Mouse (Mus musculus): ENCODE results near the gene Itprip. TPM values are rescaled to one million over a fixed set of nuclear protein-coding genes. Genes with fewer than 3 reads are reported as not detected.
A peak's percentile ranks its signal among the peaks of the same experiment; 100 is the strongest.

Gene Itprip
- polyA plus RNA-seq, 1 experiment from 2014 or later: 20.5 TPM

GRCm38 (mm10) chr19:47890489-47891130 lies 28.5 kb downstream of the Itprip start:
- WGBS: 32% methylated on average over 10 of the region's 10 CpGs
- Histone ChIP-seq H3K4me1 (ENCODE audit: insufficient read depth, low read length) (peaks cover 47% of the 10 kb centered on the region), H3K9me3 (ENCODE audit: low read length) (no peaks in the 10 kb centered on the region), H3K27ac (ENCODE audit: low read length) (peak overlapping the region; percentile 93), H3K27me3 (ENCODE audit: insufficient read depth, low read length) (no peaks in the 10 kb centered on the region), H3K4me2 (replicated peaks; ENCODE audit: low read depth, low read length) (peak overlapping the region; percentile 38), H3K9ac (replicated peaks; ENCODE audit: low read length) (peak overlapping the region; percentile 37; the same call in 1 of the 2 replicates), H3K36me3 (ENCODE audit: insufficient read depth, low read length) (peaks cover 15% of the 10 kb centered on the region; the same call in 1 of the 2 replicates), H3K4me3 (ENCODE audit: low read length) (peak overlapping the region; percentile 8; the same call in 1 of the 2 replicates)
- peak; percentile 37; the same call in 1 of the 2 replicates for ATAC-seq (ENCODE audit: low FRiP score, low TSS enrichment)

- 93% methylated on average over 8 of the region's 8 CpGs for WGBS
- H3K4me1 ChIP-seq (ENCODE audit: insufficient read depth, low read length): peaks cover 54% of the 10 kb centered on the region
These were observed 31.1 kb downstream of the Itprip start for GRCm38 (mm10) chr19:47888037-47888436.

DNA sequence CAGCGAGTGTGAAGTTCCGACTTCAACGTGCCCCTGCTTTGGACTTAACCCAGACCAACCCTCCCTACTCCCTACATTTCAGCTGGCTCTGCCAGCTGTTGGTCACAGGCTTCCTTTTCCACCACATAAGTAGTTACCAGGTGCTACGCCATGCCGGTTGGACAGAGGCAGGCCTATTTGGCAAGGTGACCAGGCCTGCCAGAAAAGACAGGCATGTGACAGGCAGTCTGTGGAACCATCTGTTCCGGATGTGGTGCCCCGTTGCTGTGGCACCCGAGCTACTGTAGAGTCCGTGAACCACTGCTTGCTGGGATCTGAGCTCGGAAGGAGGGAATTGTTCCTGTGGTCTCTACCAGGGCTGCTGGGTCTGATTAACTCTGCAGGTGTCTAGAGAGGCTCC lies 31.7 kb downstream of the Itprip start:
- peak overlapping the region; percentile 63 for H3K27ac ChIP-seq (ENCODE audit: low read length)
- peaks cover 52% of the 10 kb centered on the region for H3K4me1 ChIP-seq (ENCODE audit: insufficient read depth, low read length)
- no peaks in the 10 kb centered on the region for H3K9me3 ChIP-seq (ENCODE audit: low read length)
- no peaks in the 10 kb centered on the region for H3K36me3 ChIP-seq (ENCODE audit: insufficient read depth, low read length)
- no peak overlapping the region for H3K4me3 ChIP-seq (ENCODE audit: low read length)
- H3K4me2 ChIP-seq (replicated peaks; ENCODE audit: low read depth, low read length): no peak overlapping the region
- ATAC-seq (ENCODE audit: low FRiP score, low TSS enrichment): no peak
- WGBS: 88% methylated on average over 10 of the region's 10 CpGs
- H3K27me3 ChIP-seq (ENCODE audit: insufficient read depth, low read length): no peaks in the 10 kb centered on the region
- H3K9ac ChIP-seq (replicated peaks; ENCODE audit: low read length): no peak overlapping the region

More at GRCm38 (mm10) chr19:47888037-47888436, 31.1 kb downstream of the Itprip start:
- H3K36me3 ChIP-seq (ENCODE audit: insufficient read depth, low read length): no peaks in the 10 kb centered on the region
- no peak overlapping the region for H3K4me2 ChIP-seq (replicated peaks; ENCODE audit: low read depth, low read length)
- no peak overlapping the region for H3K27ac ChIP-seq (ENCODE audit: low read length)
- H3K27me3 ChIP-seq (ENCODE audit: insufficient read depth, low read length): no peaks in the 10 kb centered on the region
- no peak for ATAC-seq (ENCODE audit: low FRiP score, low TSS enrichment)
- no peak overlapping the region for H3K9ac ChIP-seq (replicated peaks; ENCODE audit: low read length)
- H3K9me3 ChIP-seq (ENCODE audit: low read length): no peaks in the 10 kb centered on the region
- H3K4me3 ChIP-seq (ENCODE audit: low read length): no peak overlapping the region

- Histone ChIP-seq H3K36me3 (ENCODE audit: insufficient read depth, low read length) (no peaks in the 10 kb centered on the region), H3K27me3 (ENCODE audit: insufficient read depth, low read length) (no peaks in the 10 kb centered on the region), H3K4me1 (ENCODE audit: insufficient read depth, low read length) (peaks cover 46% of the 10 kb centered on the region), H3K9ac (replicated peaks; ENCODE audit: low read length) (no peak overlapping the region), H3K9me3 (ENCODE audit: low read length) (no peaks in the 10 kb centered on the region), H3K4me2 (replicated peaks; ENCODE audit: low read depth, low read length) (no peak overlapping the region), H3K27ac (ENCODE audit: low read length) (peak overlapping the region; percentile 63; the same call in 1 of the 2 replicates), H3K4me3 (ENCODE audit: low read length) (no peak overlapping the region)
- 35% methylated on average over 7 of the region's 7 CpGs for WGBS
- ATAC-seq (ENCODE audit: low FRiP score, low TSS enrichment): peak; percentile 67
These were observed 32.5 kb downstream of the Itprip start for GRCm38 (mm10) chr19:47886617-47887016.

DNA sequence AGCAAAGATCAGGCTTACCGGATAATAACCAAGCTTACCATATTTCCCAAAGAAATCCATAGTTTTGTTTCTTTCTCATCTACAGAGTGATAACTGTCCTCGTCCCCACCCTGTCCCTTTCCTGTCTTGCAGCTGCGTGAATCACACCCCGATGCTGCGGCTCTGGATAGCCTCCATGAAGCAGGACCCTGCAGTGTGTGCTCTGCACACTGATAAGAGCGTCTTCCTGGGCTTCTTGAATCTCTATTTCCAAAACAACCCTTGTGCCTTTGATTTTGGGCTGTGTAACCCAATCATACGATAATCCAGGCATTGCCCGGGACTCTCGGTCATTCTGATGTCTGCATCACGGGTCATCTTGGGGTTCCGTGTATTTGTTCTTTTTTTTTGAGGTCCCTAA lies 33.2 kb downstream of the Itprip start:
- H3K4me3 ChIP-seq (ENCODE audit: low read length): no peak overlapping the region
- no peaks in the 10 kb centered on the region for H3K27me3 ChIP-seq (ENCODE audit: insufficient read depth, low read length)
- H3K4me1 ChIP-seq (ENCODE audit: insufficient read depth, low read length): peaks cover 39% of the 10 kb centered on the region
- H3K9ac ChIP-seq (replicated peaks; ENCODE audit: low read length): no peak overlapping the region
- peak overlapping the region; percentile 17; the same call in 1 of the 2 replicates for H3K27ac ChIP-seq (ENCODE audit: low read length)
- 76% methylated on average over 11 of the region's 11 CpGs for WGBS
- no peaks in the 10 kb centered on the region for H3K9me3 ChIP-seq (ENCODE audit: low read length)
- no peaks in the 10 kb centered on the region for H3K36me3 ChIP-seq (ENCODE audit: insufficient read depth, low read length)
- no peak overlapping the region for H3K4me2 ChIP-seq (replicated peaks; ENCODE audit: low read depth, low read length)
- ATAC-seq (ENCODE audit: low FRiP score, low TSS enrichment): no peak

DNA sequence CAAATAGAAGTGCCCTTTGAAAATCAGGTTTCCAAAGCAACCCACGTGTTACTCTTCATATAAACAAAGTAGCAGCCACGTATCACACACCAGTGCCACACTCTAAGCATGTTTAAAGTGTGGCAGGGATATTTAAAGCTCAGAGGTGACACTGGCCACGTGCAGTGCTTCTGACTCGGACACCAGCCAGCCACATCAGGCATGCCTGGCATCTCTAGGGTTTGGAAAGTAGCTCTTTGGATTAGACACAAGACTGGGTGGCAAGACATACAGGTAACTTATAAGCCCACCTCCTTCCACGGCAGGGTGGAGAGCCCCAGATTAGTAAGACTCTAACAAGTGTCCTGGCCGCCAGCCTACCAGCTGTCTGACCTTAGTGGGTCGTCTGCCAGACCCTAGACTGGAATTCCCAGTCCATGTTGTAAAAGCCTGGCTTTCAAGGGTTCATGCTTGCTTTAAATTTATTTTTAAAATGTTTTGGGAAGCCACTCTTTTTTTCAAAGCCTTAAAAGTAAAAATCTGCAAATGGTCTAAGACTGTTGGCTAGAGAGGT lies 33.8 kb downstream of the Itprip start:
- no peak overlapping the region for H3K4me3 ChIP-seq (ENCODE audit: low read length)
- no peaks in the 10 kb centered on the region for H3K27me3 ChIP-seq (ENCODE audit: insufficient read depth, low read length)
- no peaks in the 10 kb centered on the region for H3K36me3 ChIP-seq (ENCODE audit: insufficient read depth, low read length)
- H3K9ac ChIP-seq (replicated peaks; ENCODE audit: low read length): no peak overlapping the region
- WGBS: 55% methylated on average over 7 of the region's 7 CpGs
- no peaks in the 10 kb centered on the region for H3K9me3 ChIP-seq (ENCODE audit: low read length)
- peaks cover 35% of the 10 kb centered on the region for H3K4me1 ChIP-seq (ENCODE audit: insufficient read depth, low read length)
- ATAC-seq (ENCODE audit: low FRiP score, low TSS enrichment): no peak
- no peak overlapping the region; the same call in 1 of the 2 replicates for H3K27ac ChIP-seq (ENCODE audit: low read length)
- H3K4me2 ChIP-seq (replicated peaks; ENCODE audit: low read depth, low read length): no peak overlapping the region

- Histone ChIP-seq H3K36me3 (ENCODE audit: insufficient read depth, low read length) (no peaks in the 10 kb centered on the region), H3K9me3 (ENCODE audit: low read length) (no peaks in the 10 kb centered on the region), H3K4me1 (ENCODE audit: insufficient read depth, low read length) (peaks cover 28% of the 10 kb centered on the region), H3K4me3 (ENCODE audit: low read length) (no peak overlapping the region), H3K27me3 (ENCODE audit: insufficient read depth, low read length) (no peaks in the 10 kb centered on the region), H3K27ac (ENCODE audit: low read length) (no peak overlapping the region), H3K9ac (replicated peaks; ENCODE audit: low read length) (no peak overlapping the region), H3K4me2 (replicated peaks; ENCODE audit: low read depth, low read length) (no peak overlapping the region)
- ATAC-seq (ENCODE audit: low FRiP score, low TSS enrichment): no peak
- 66% methylated on average over 13 of the region's 13 CpGs for WGBS
These were observed 34.6 kb downstream of the Itprip start for GRCm38 (mm10) chr19:47884296-47885085.

- Histone ChIP-seq H3K4me1 (ENCODE audit: insufficient read depth, low read length) (peaks cover 26% of the 10 kb centered on the region), H3K27ac (ENCODE audit: low read length) (no peak overlapping the region), H3K4me3 (ENCODE audit: low read length) (no peak overlapping the region), H3K36me3 (ENCODE audit: insufficient read depth, low read length) (no peaks in the 10 kb centered on the region), H3K27me3 (ENCODE audit: insufficient read depth, low read length) (no peaks in the 10 kb centered on the region), H3K9ac (replicated peaks; ENCODE audit: low read length) (no peak overlapping the region), H3K9me3 (ENCODE audit: low read length) (no peaks in the 10 kb centered on the region), H3K4me2 (replicated peaks; ENCODE audit: low read depth, low read length) (no peak overlapping the region)
- WGBS: 46% methylated on average over 9 of the region's 9 CpGs
- peak; percentile 36; the same call in 1 of the 2 replicates for ATAC-seq (ENCODE audit: low FRiP score, low TSS enrichment)
These were observed 36.2 kb downstream of the Itprip start for GRCm38 (mm10) chr19:47882882-47883254.

DNA sequence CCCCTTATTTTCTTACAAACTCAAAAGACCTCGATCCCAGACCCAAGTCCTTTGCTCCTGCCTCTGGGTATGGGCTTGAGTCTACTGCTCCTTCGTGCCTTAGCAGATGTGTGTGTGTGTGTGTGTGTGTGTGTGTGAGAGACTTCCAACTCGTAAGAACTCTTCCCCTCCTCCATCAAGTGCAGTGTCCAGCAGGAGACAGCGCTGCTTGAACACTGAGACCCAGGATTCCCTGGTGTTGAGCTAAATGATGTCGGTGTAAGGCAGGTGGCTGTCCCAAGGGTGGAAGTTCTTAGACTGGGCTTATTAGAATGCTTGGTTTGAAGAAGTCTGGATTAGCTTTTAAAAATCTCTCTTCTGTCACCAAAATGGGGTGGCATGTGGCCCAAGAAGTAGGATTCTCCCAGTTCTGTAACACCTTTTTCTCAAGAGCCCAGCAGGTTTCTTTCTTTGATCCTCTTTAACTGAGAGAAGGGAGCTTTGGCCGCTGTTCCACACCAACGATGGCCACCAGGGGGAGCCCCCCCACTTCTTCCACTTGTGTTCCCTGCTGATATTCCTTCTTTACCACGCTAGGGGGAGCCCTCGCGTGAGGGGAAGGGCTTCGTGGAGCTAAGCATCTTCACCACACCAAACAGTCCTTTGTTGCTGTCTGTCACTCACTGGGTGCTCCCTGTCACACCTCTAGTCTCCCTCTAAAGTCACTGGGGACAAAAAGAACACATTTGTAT lies 36.8 kb downstream of the Itprip start:
- H3K27ac ChIP-seq (ENCODE audit: low read length): no peak overlapping the region
- H3K4me1 ChIP-seq (ENCODE audit: insufficient read depth, low read length): peaks cover 25% of the 10 kb centered on the region
- 27% methylated on average over 11 of the region's 11 CpGs for WGBS
- H3K9ac ChIP-seq (replicated peaks; ENCODE audit: low read length): no peak overlapping the region
- H3K9me3 ChIP-seq (ENCODE audit: low read length): no peaks in the 10 kb centered on the region
- H3K4me3 ChIP-seq (ENCODE audit: low read length): no peak overlapping the region
- peak; percentile 70 for ATAC-seq (ENCODE audit: low FRiP score, low TSS enrichment)
- H3K36me3 ChIP-seq (ENCODE audit: insufficient read depth, low read length): no peaks in the 10 kb centered on the region
- no peaks in the 10 kb centered on the region for H3K27me3 ChIP-seq (ENCODE audit: insufficient read depth, low read length)
- no peak overlapping the region for H3K4me2 ChIP-seq (replicated peaks; ENCODE audit: low read depth, low read length)
